Mouse (Mus musculus): ENCODE measurements around the gene Col6a2.

GRCm38 (mm10) chr10:76645686-76646085 is 22.3 kb upstream of the Col6a2 start:
- no peak for TF ChIP-seq FLI1 (IDR thresholded peaks at IDR 0.05; ENCODE audit: low read length)
- no peak for TF ChIP-seq GATA1 (IDR thresholded peaks at IDR 0.05; ENCODE audit: borderline replicate concordance, low read length)
